Mouse (Mus musculus) MEL (cell line): Measurements from ENCODE around the gene Ccdc114. TPM values are rescaled to one million over a fixed set of nuclear protein-coding genes. Genes with fewer than 3 reads are reported as not detected.

ENCODE experiments used
- DNase-seq: peaks from one replicate; pipeline ENCODE4 v3.0.0; 2011; ENCODE audit warnings: low read depth, low spot score
- H3K27ac ChIP-seq: 2 replicates; pipeline ENCODE4 v1.5.1; 2012; ENCODE audit warnings: low read depth, mild to moderate bottlenecking, control low read depth, low read length, moderate library complexity; ENCODE audit not compliant: control insufficient read depth
- H3K27me3 ChIP-seq, 2 experiments: fragments of 150-350 bp in 1 of 2; sonication (generic) in 1 of 2; 2 replicates each; pipeline ENCODE4 v1.6.1; 2012; ENCODE audit warnings: low read length in 2 of 2, mild to moderate bottlenecking in 2 of 2, improper control_type of control experiment in 1 of 2, moderate library complexity in 1 of 2; ENCODE audit not compliant: insufficient read depth in 2 of 2, control insufficient read depth in 1 of 2
- H3K36me3 ChIP-seq, 2 experiments: 2 replicates each; pipeline ENCODE4 v1.6.1; 2012 to 2014; ENCODE audit warnings: low read length in 2 of 2, improper control_type of control experiment in 1 of 2, inconsistent platforms in 1 of 2, mild to moderate bottlenecking in 1 of 2; ENCODE audit not compliant: insufficient read depth in 2 of 2, control insufficient read depth in 1 of 2
- H3K4me1 ChIP-seq, 2 experiments: fragments of 150-350 bp in 1 of 2; sonication (generic) in 1 of 2; 2 replicates each; pipeline ENCODE4 v1.6.1; 2012; ENCODE audit warnings: low read length in 2 of 2, improper control_type of control experiment in 1 of 2, mild to moderate bottlenecking in 1 of 2; ENCODE audit not compliant: insufficient read depth in 2 of 2, control insufficient read depth in 1 of 2
- H3K4me3 ChIP-seq, 2 experiments: fragments of 150-350 bp in 1 of 2; sonication (generic) in 1 of 2; 2 replicates each; pipeline ENCODE4 v1.5.1; 2012; ENCODE audit warnings: low read depth in 2 of 2, low read length in 2 of 2, mild to moderate bottlenecking in 2 of 2, moderate library complexity in 2 of 2, control low read depth in 1 of 2, improper control_type of control experiment in 1 of 2; ENCODE audit not compliant: control insufficient read depth in 1 of 2, insufficient read depth in 1 of 2
- H3K79me2 ChIP-seq: 2 replicates; pipeline ENCODE4 v1.6.1; 2012; ENCODE audit warnings: mild to moderate bottlenecking, low read length, moderate library complexity; ENCODE audit not compliant: control insufficient read depth, poor library complexity, insufficient read depth
- H3K9ac ChIP-seq: 2 replicates; pipeline ENCODE4 v1.6.1; 2012; ENCODE audit warnings: low read depth, mild to moderate bottlenecking, control low read depth, low read length, moderate library complexity; ENCODE audit not compliant: control insufficient read depth, poor library complexity, severe bottlenecking
- H3K9me3 ChIP-seq: fragments of 150-350 bp; sonication (generic); replicated peaks from 2 replicates; pipeline ENCODE4 v1.6.1; 2012; ENCODE audit warnings: mild to moderate bottlenecking, low read length, improper control_type of control experiment, moderate library complexity; ENCODE audit not compliant: insufficient read depth
- BHLHE40 ChIP-seq: IDR thresholded peaks from 2 replicates; pipeline ENCODE4 v1.6.1; 2012; ENCODE audit warnings: low read depth, mild to moderate bottlenecking, inconsistent platforms, low read length, improper control_type of control experiment, borderline replicate concordance
- CHD1 ChIP-seq: IDR thresholded peaks from 2 replicates; pipeline ENCODE4 v1.6.1; 2012; ENCODE audit warnings: low read depth, mild to moderate bottlenecking, inconsistent platforms, low read length, improper control_type of control experiment
- E2F4 ChIP-seq: IDR thresholded peaks from 2 replicates; pipeline ENCODE4 v1.6.1; 2011; ENCODE audit warnings: low read depth, low read length, improper control_type of control experiment, borderline replicate concordance
- ELF1 ChIP-seq: IDR thresholded peaks from 2 replicates; pipeline ENCODE4 v1.6.1; 2014; ENCODE audit warnings: low read depth, mild to moderate bottlenecking, inconsistent platforms, low read length, improper control_type of control experiment, moderate library complexity
- EP300 ChIP-seq, 2 experiments: IDR thresholded peaks; 2 replicates each; pipeline ENCODE4 v1.6.1; 2011; ENCODE audit warnings: improper control_type of control experiment in 2 of 2, low read length in 2 of 2, low read depth in 1 of 2, mild to moderate bottlenecking in 1 of 2
- GABPA ChIP-seq: IDR thresholded peaks from 2 replicates; pipeline ENCODE4 v1.6.1; 2012; ENCODE audit warnings: low read depth, mild to moderate bottlenecking, inconsistent platforms, low read length, improper control_type of control experiment, moderate library complexity
- GATA1 ChIP-seq: IDR thresholded peaks from 2 replicates; pipeline ENCODE4 v1.6.1; 2011; ENCODE audit warnings: low read depth, low read length, improper control_type of control experiment
- HCFC1 ChIP-seq: IDR thresholded peaks from 2 replicates; pipeline ENCODE4 v1.6.1; 2012; ENCODE audit warnings: low read depth, mild to moderate bottlenecking, inconsistent platforms, low read length, improper control_type of control experiment, moderate library complexity
- JUND ChIP-seq: IDR thresholded peaks from 2 replicates; pipeline ENCODE4 v1.6.1; 2011; ENCODE audit warnings: low read depth, mild to moderate bottlenecking, improper control_type of control experiment, low read length
- MAX ChIP-seq: IDR thresholded peaks from 2 replicates; pipeline ENCODE4 v1.6.1; 2011; ENCODE audit warnings: low read length, improper control_type of control experiment
- MAZ ChIP-seq: IDR thresholded peaks from 2 replicates; pipeline ENCODE4 v1.6.1; 2012; ENCODE audit warnings: low read depth, mild to moderate bottlenecking, inconsistent platforms, low read length, improper control_type of control experiment
- MEF2A ChIP-seq: IDR thresholded peaks from 2 replicates; pipeline ENCODE4 v1.6.1; 2014; ENCODE audit warnings: low read depth, mild to moderate bottlenecking, inconsistent platforms, low read length, improper control_type of control experiment; ENCODE audit not compliant: poor library complexity, insufficient replicate concordance, severe bottlenecking; ENCODE audit errors: extremely low read depth
- MXI1 ChIP-seq: IDR thresholded peaks from 2 replicates; pipeline ENCODE4 v1.6.1; 2011; ENCODE audit warnings: mild to moderate bottlenecking, low read depth, low read length, improper control_type of control experiment
- MYC ChIP-seq: IDR thresholded peaks from 2 replicates; pipeline ENCODE4 v1.6.1; 2011; ENCODE audit warnings: low read depth, mild to moderate bottlenecking, low read length, improper control_type of control experiment, moderate library complexity
- NRF1 ChIP-seq: IDR thresholded peaks from 2 replicates; pipeline ENCODE4 v1.6.1; 2014; ENCODE audit warnings: low read depth, mild to moderate bottlenecking, inconsistent platforms, low read length, improper control_type of control experiment, moderate library complexity; ENCODE audit not compliant: poor library complexity, insufficient read depth, severe bottlenecking
- POLR2A ChIP-seq, 2 experiments: IDR thresholded peaks; 2 replicates each; pipeline ENCODE4 v1.6.1; 2011 to 2012; ENCODE audit warnings: low read length in 2 of 2, mild to moderate bottlenecking in 2 of 2, control low read depth in 1 of 2, improper control_type of control experiment in 1 of 2, low read depth in 1 of 2, moderate library complexity in 1 of 2; ENCODE audit not compliant: control insufficient read depth in 1 of 2, insufficient read depth in 1 of 2, poor library complexity in 1 of 2
- POLR2AphosphoS2 ChIP-seq: IDR thresholded peaks from 2 replicates; pipeline ENCODE4 v1.6.1; 2011; ENCODE audit warnings: low read length, improper control_type of control experiment
- POLR2AphosphoS5 ChIP-seq: IDR thresholded peaks from 2 replicates; pipeline ENCODE4 v1.6.1; 2012; ENCODE audit warnings: low read depth, borderline replicate concordance, mild to moderate bottlenecking, inconsistent platforms, low read length, moderate library complexity, mixed read lengths
- RAD21 ChIP-seq: IDR thresholded peaks from 2 replicates; pipeline ENCODE4 v1.6.1; 2011; ENCODE audit warnings: mild to moderate bottlenecking, low read depth, low read length, improper control_type of control experiment
- SIN3A ChIP-seq: IDR thresholded peaks from 2 replicates; pipeline ENCODE4 v1.6.1; 2012; ENCODE audit warnings: low read length, improper control_type of control experiment, inconsistent platforms
- SMC3 ChIP-seq: IDR thresholded peaks from 2 replicates; pipeline ENCODE4 v1.6.1; 2011; ENCODE audit warnings: low read depth, low read length, improper control_type of control experiment
- TBP ChIP-seq: IDR thresholded peaks from 2 replicates; pipeline ENCODE4 v1.8.0; 2011; ENCODE audit warnings: low read depth, low read length, improper control_type of control experiment
- TCF12 ChIP-seq: IDR thresholded peaks from 2 replicates; pipeline ENCODE4 v1.6.1; 2014; ENCODE audit warnings: low read depth, mild to moderate bottlenecking, inconsistent platforms, low read length, improper control_type of control experiment, moderate library complexity
- UBTF ChIP-seq: IDR thresholded peaks from 2 replicates; pipeline ENCODE4 v1.6.1; 2012; ENCODE audit warnings: low read depth, mild to moderate bottlenecking, inconsistent platforms, low read length, improper control_type of control experiment, moderate library complexity, borderline replicate concordance; ENCODE audit not compliant: insufficient read depth
- USF1 ChIP-seq: IDR thresholded peaks from 2 replicates; pipeline ENCODE4 v1.6.1; 2014; ENCODE audit warnings: low read depth, mild to moderate bottlenecking, inconsistent platforms, low read length, improper control_type of control experiment, moderate library complexity
- ZC3H11A ChIP-seq: IDR thresholded peaks from 2 replicates; pipeline ENCODE4 v1.6.1; 2012; ENCODE audit warnings: low read depth, mild to moderate bottlenecking, inconsistent platforms, low read length, improper control_type of control experiment
- ZKSCAN1 ChIP-seq: IDR thresholded peaks from 2 replicates; pipeline ENCODE4 v1.6.1; 2012; ENCODE audit warnings: low read depth, mild to moderate bottlenecking, inconsistent platforms, low read length, improper control_type of control experiment, moderate library complexity
- ZMIZ1 ChIP-seq: IDR thresholded peaks from 2 replicates; pipeline ENCODE4 v1.6.1; 2012; ENCODE audit warnings: low read depth, mild to moderate bottlenecking, inconsistent platforms, low read length, improper control_type of control experiment, moderate library complexity
- ZNF384 ChIP-seq: IDR thresholded peaks from 2 replicates; pipeline ENCODE4 v1.6.1; 2012; ENCODE audit warnings: low read depth, mild to moderate bottlenecking, inconsistent platforms, low read length, improper control_type of control experiment
- polyA plus RNA-seq, 2 experiments: library from polyadenylated mRNA; stranded (reverse) in 1 of 2; unstranded in 1 of 2; fragments of >175 nt in 1 of 2; fragments of >200 nt in 1 of 2; gene quantifications; 2 replicates each; pipeline versions ENCODE4 v1.2.1 to v1.2.4; 2012; ENCODE audit warnings: low replicate concordance in 2 of 2, low read depth in 1 of 2; ENCODE audit not compliant: insufficient read length in 2 of 2, insufficient read depth in 1 of 2, missing spikeins in 1 of 2
- total RNA-seq: library from RNA; depleted of rRNA; stranded (reverse); fragments of 300-350 nt; gene quantifications from 2 replicates; pipeline ENCODE4 v1.2.3, GENCODE M21; 2012

Gene Ccdc114
- total and polyA plus RNA-seq, 3 experiments: 0.15 to 0.24 TPM; not detected in 1

DNA sequence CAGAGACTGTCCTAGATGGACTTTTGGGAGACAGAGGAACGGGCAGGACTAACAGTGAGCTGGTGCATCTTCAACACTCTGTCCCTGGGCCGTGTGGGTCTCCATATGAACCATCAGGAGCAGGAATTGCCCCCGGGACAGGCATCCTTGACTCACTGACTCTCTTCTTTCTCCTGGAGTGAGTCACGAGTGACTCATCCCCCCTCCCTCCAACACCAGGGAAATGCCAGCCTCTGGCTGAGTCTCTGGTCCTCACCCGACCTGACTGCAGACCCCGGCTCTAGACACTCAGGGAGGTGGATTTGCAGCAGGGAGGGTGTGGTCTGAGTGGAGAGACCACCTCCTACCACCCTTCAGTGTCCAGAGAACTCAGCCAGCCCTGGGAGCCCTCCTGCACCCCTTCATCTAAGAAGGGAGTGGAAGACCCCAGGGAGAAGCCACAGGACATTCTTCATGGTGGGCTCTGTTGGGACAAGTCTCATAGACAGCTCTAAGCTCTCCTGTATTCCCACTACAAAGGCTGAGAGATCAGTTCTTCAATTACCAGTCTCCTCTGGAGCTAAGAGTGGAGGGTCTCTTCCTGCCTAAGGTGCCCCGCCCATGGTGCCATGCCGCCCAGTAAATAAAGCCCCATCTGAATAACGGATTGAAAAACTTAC, 3.2 kb upstream of the Ccdc114 start:
- H3K36me3 ChIP-seq: peaks cover 0 to 13% of the 10 kb centered on the region in 2 experiments; a peak in 2 of 4 replicates
- peak overlapping the region; percentile 77 for H3K9ac ChIP-seq
- H3K27me3 ChIP-seq: no peaks in the 10 kb centered on the region
- TF ChIP-seq ZKSCAN1: no peak
- peak; percentile 39 for TF ChIP-seq MXI1
- TF ChIP-seq MYC: 0 out of 2 replicates have a peak, but pooled peaks have one; percentile 15
- TF ChIP-seq EP300 (IDR thresholded peaks at IDR 0.05; ENCODE audit: low read depth in 1 of 2, low read length in 2 of 2): peak; percentile 6 to 32; a peak in 2 of 4 replicates
- peak; percentile 83; the same call in 1 of the 2 replicates for TF ChIP-seq JUND
- peak overlapping the region; percentile 89 for H3K27ac ChIP-seq
- peaks cover 3% of the 10 kb centered on the region; the same call in 1 of the 2 replicates for H3K79me2 ChIP-seq
- peak overlapping the region; percentile 63 to 64 for H3K4me3 ChIP-seq
- no peaks in the 10 kb centered on the region for H3K9me3 ChIP-seq
- DNase-seq: peak; percentile 60
- peaks cover 8 to 19% of the 10 kb centered on the region in 2 experiments for H3K4me1 ChIP-seq

DNA sequence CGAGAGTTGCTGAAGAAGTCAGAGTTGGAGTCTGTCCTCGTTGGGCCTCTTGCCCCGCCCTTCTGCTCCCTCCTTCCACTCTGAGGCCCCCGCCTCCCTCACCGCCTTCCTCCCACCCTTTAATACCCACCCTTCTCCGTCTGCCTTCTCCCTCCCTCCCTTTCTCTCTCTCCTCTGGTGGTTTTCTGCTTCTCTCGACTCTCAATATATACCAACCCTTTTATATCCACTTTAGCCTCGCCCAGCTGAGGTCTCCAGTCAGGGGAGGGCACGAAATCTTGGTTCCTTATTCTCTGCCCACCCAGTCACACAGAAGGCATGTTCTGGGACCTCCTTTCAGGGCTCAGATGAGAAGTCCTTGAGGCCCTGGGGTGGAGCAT, 2.6 kb upstream of the Ccdc114 start, which contains the start of gene Emp3:
Gene Emp3, minus strand, starts transcription at position 163 of the 380 bp plus-strand sequence.
- Histone ChIP-seq H3K9me3 (no peaks in the 10 kb centered on the region), H3K4me3 (peak within 1 kb of the TSS; percentile 63 to 64), H3K4me1 (peaks cover 8 to 19% of the 10 kb centered on the region in 2 experiments), H3K9ac (peak within 1 kb of the TSS; percentile 77), H3K36me3 (peaks cover 0 to 13% of the 10 kb centered on the region in 2 experiments; a peak in 2 of 4 replicates), H3K27me3 (no peaks in the 10 kb centered on the region), H3K79me2 (peaks cover 3% of the 10 kb centered on the region; the same call in 1 of the 2 replicates), H3K27ac (peak within 1 kb of the TSS; percentile 89)
- DNase-seq: peak; percentile 89
- TF ChIP-seq GATA1: no peak
- 0 out of 2 replicates have a peak, but pooled peaks have one; percentile 7 for TF ChIP-seq NRF1
- peak; percentile 63; the same call in 1 of the 2 replicates for TF ChIP-seq ZMIZ1
- TF ChIP-seq USF1: no peak
- TF ChIP-seq RAD21: no peak
- peak in 1 of 2 experiments; percentile 3; a peak in 1 of 4 replicates for TF ChIP-seq EP300 (IDR thresholded peaks at IDR 0.05; ENCODE audit: low read depth in 1 of 2, low read length in 2 of 2)
- no peak for TF ChIP-seq TCF12
- peak; percentile 80 for TF ChIP-seq TBP
- peak; percentile 54; the same call in 1 of the 2 replicates for TF ChIP-seq MXI1
- peak; percentile 79 for TF ChIP-seq SIN3A
- no peak for TF ChIP-seq BHLHE40
- TF ChIP-seq CHD1: no peak
- no peak for TF ChIP-seq GABPA
- TF ChIP-seq POLR2AphosphoS5: no peak
- 0 out of 2 replicates have a peak, but pooled peaks have one; percentile 19 for TF ChIP-seq MAX
- TF ChIP-seq POLR2AphosphoS2: no peak
- no peak for TF ChIP-seq UBTF
- TF ChIP-seq ZC3H11A: no peak
- TF ChIP-seq ELF1: no peak
- peak in 1 of 2 experiments; percentile 74; a peak in 2 of 4 replicates for TF ChIP-seq POLR2A (IDR thresholded peaks at IDR 0.05; ENCODE audit: control insufficient read depth in 1 of 2, insufficient read depth in 1 of 2, low read depth in 1 of 2, low read length in 2 of 2, poor library complexity in 1 of 2)
- no peak for TF ChIP-seq MEF2A
- TF ChIP-seq ZNF384: no peak
- no peak for TF ChIP-seq E2F4
- TF ChIP-seq MAZ: peak; percentile 95
- TF ChIP-seq SMC3: no peak
- TF ChIP-seq HCFC1: peak; percentile 48
